Mouse (Mus musculus): ENCODE results near the gene Gna11.

GRCm38 (mm10) chr10:81517227-81517626 lies 27.8 kb downstream of the Gna11 start:
- TF ChIP-seq GATA1 (IDR thresholded peaks at IDR 0.05; ENCODE audit: low read length) (no peak), TAL1 (IDR thresholded peaks at IDR 0.05; ENCODE audit: low read length) (no peak)

All from erythroblast, embryonic 14.5 days (primary cell).